Mouse (Mus musculus) urinary bladder, adult 18-20 months (tissue): ENCODE results near the gene Lct.
"Not testable (repeated sequence)": the region's sequence is repeated elsewhere in the genome, so short reads cannot be mapped to it uniquely, and the experiment has no call there.

Experiments
- DNase-seq, 2 experiments: peaks; one replicate each; pipeline ENCODE4 v3.0.0; 2022; ENCODE audit warnings: low spot score in 2 of 2, mixed read lengths in 2 of 2

Lct gene

DNA sequence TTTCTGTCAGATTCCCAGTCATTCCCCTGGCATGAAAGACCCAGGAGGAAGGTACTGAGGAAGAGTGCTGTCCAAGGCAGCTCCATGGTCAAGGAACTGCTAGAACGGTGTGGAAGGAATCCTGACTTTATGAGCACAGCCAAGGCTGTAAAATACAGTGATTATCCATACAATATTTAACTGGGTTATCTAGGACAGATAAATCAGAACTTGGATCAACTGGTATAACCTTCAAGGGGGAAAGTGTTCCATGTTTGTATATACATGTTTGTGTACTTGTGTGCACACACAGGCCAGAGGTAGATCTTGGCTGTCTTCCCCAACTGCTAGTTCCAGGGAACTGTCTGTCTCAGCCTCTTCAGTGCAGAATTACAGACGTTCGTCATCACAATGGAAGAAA lies at the start of gene Lct:
Gene Lct, minus strand, starts transcription at position 101 of the 400 bp plus-strand sequence.
- DNase-seq = no peak

DNA sequence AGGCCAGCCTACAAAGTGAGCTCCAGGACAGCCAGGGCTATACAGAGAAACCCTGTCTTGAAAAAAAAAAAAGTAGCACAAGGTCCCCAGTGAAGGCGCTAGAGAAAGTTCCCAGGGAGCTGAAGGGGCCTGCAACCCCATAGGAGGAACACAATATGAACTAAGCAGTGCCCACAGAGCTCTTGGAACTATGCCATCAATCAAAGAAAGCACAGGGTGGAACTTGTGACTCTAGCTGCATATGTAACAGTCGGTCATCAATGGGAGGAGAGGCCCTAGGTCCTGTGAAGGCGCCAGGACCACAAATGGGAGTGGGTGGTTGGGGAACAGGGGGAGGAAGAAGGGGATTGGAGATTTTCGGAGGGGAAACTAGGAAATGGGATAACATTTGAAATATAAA lies 48.7 kb upstream of the Lct start:
- no peak for DNase-seq

DNA sequence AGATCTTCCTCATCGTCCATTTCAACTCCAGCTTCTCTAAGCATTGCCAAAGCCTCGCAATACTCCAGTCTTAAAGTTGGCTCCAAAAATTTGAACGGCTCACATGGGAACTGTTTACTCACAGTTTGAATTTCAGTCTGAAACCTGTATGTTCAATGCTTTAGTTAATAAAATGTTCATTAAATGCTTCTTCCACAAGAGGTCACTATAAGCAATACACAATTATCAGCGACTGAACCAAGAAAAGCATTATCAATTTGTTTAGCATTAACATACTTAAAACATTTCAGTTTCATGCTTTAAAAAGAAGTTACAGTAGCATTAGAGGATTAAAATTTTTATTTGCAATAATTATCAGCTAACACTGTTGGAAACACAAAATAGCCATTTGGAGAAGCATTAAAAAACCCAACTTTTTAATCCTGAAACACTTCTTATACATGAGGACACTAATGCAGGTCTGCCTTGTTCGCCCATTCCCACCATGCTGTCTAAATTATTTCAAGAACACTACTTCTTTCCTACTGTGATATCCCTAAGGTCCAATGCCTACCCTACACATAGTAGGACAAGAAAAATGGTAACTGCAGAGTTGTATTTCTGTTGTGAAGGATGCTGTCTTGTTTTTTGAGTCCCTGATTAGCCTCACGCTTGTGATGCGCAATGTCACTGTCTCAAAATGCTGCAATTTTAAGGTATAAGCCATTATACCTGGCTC lies 44.2 kb upstream of the Lct start:
- no peak for DNase-seq

DNA sequence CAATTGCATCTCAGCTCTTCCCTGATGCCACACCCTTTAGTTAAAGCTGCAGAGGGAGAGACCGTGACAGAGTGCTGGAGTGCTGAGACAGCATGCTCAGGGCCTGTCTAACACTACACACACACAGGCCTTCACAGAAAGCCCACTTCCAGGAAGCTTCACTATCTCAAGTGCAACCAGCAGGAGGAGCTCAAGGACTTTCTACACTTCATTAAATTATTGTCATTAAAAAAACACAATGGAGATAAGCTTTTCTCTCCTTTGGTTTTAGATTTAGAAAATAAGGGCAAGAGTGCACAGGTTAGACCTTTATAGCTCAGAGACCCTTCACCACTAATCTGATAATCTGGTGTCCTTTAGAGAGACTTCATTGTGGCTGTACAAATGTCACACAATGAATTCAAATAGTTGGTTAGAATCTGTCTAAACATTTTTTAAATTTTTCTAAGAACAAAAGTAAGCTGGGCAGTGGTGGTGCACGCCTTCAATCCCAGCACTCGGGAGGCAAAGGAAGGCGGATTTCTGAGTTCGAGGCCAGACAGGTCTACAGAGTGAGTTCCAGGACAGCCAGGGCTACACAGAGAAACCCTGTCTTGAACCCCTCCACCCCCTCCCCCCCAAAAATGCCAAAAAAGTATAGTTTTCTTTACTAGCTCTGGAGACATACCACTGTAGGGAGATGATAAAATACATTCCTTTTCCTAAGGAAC lies 40.8 kb upstream of the Lct start:
- DNase-seq = no peak

DNA sequence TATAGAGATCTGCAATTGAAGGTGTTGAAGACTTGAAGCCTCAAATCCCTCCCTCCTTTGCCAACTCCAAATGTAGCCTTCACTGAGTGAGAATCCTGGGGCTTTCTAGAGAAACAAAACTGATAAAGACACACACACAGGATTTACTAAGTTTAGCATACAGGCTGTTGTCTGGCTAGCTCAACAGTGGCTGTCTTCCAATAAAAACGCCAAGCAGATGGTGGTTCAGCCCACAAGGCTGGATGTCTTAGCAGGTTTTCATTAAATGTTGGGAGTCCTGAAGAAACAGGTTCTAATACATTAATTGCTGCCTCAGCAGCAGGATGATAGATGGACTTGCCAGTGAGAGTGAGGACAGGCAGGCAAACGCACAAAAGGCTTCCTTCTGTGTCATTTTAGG lies 32.5 kb upstream of the Lct start:
- DNase-seq = no peak

DNA sequence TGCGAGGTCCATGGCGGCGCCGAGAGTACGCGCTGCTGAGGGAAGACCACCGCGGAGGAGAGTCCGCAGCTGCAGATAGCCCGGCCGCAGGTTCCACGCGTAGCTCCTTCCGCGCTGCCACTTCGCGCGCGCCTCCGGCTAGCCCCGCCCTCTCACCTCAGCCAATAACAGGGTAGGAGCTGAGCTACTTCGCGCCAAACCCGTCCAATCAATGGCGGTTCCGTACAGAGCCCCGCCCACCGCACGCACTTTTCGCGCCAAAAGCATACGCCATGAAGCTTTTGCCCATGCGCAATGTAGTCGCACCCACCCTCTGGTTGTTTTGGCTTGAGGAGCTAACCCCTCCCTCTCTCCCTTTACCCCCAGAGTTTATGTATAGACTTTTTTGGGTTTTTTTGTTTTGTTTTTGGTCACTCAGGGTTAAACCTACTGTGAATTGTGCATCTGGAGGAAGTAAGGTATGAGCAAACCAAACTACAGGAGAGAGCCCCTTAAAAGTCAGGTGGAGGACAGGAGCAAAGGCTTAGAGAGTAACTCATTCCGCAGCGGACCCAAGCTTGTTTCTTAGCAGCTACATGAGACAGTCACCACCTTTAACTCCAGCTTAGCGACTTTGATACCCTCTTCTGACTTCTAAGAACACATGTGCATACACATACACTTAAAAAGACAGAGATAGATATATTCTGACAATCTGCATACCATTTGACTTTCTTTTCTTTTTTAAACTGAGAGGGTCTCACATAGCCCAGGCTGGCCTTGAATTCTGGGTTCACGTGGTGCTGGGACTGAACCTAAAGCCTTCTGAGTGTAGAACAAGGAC lies 31.6 kb upstream of the Lct start, which contains the start of gene Mcm6:
Gene Mcm6, minus strand, starts transcription at position 111 of the 823 bp plus-strand sequence.
- peak; percentile 87 to 90 for DNase-seq

DNA sequence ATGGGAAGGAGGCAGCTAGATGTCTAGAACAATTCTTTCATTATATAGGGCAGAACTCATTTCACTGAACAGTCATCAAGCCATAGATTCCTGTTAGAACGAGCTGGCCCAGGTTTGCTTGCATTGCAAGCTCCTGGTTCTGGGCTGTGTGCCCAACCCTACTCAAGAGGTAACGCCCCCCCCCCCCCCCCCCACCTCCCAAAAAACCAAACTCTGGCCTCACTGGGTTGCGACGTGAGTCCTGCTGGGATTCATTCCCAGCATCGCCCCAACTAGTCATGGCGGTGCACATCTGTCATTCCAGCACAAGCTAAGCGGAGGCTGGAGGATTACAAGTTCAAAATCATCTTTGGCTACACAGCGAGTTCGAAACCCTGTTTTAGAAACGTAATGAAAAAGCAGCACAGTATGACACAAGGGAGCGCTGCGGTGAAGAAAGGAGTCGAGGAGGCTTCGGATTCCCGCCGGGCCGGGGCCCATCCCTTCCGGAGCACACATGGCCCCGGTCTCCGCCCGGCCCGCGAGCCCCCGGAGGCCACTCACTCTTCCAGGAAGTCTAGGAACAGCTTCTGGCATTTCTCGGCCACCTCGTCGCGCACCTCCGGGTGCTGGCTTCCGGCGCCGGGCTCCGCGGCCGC lies 30.9 kb upstream of the Lct start:
- no peak for DNase-seq

DNA sequence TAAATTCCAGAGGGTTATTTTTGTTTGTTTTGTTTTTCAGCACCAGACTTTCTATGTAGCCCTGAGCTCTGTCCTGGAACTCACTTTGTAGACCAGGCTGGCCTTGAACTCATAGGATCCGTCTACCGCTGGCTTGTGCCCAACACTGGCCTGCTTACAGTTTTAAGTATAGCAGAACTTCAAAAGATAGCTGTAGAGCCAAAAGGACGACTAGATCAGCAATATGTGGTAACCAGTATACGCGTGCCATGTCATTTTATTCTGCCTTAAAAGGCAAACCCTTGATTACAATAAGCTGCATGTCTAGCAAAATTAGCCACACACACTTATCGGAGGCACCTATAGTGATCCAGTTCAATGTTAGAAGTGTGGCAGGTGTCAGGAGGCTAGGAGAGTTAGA lies 30.2 kb upstream of the Lct start:
- DNase-seq = no peak

DNA sequence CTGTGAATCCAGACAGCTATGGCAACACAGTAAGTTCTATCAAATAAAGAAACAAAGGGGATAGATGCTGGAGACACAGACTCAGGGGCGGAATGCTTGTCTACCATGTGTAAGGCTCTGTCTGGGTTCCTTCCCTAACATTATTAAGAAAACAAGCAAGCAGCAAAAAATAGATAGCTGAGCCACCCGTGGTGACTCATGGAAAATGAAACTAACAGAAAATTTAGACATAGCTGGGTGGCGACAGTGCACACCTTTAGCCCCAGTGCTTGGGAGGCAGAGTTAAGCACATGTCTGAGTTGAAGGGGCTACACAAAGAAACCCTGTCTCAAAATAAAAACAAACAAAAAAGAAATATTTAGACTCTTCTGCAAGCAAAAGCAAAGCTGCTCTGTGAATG lies 29.3 kb upstream of the Lct start:
- no peak for DNase-seq

DNA sequence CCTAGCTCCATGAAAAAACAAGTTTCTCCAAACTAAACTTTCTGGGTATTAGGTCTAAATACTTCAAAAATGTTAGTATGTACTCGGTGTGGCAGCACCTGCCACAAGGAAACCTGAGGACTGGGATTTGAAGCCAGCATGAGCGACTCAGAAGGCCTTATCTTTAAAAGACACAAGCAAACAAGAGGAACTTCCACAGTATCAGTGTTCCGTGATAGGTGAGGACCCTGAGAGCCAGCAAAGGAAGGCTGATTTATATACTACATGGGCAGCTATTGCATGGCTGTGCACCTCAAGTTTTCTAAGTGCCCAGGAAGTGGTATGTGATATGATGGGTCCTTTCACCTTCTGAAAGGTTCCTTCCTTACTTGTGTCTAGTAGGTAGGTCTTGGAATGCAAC lies 25.0 kb upstream of the Lct start:
- no peak for DNase-seq

DNA sequence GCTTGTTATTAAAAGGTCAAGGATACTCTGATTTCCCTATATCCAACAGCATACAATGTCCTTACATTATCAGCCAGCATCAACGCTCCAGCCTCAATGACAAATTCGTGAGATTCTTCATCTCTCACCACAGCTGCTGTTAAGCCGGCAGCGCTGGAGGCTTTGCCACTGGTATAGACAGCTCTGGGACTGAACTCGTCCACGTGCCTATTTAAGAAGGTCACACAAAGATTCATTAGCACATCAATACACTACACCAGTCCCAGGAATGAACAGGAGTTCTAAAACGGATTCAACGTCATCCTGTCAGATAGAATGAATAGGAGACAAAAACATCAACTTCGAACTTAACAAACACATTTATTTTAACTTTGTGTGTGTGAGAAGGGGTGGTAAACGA lies 16.1 kb upstream of the Lct start:
- DNase-seq = no peak

DNA sequence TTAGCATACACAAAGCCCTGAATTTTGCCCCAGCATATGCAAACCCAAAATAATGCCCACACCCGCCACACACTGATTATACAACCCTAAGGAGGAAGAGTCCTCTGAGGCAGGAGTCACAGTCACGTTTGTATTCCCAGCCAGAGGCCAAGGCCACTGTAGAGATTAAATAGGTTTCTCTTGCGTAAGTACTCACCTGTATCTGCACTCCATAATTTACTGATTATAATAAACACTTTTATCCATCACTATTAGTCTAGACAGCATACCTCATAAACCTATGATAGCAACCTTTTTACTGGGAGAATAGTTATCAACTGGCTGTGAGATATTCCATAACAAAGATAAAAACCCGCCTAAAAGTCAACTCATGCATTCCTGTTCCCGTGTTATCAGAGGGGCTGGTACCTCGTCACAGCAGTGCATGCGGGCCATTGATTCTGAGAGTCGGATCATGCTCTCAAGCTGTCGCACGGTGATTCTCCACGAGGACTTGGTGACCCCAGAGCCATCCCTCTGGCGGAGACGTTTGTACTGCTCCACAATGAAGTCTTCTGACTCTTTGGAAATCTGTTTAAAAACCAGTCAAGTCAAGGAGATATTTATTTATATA lies 9.7 kb upstream of the Lct start:
- no peak for DNase-seq

DNA sequence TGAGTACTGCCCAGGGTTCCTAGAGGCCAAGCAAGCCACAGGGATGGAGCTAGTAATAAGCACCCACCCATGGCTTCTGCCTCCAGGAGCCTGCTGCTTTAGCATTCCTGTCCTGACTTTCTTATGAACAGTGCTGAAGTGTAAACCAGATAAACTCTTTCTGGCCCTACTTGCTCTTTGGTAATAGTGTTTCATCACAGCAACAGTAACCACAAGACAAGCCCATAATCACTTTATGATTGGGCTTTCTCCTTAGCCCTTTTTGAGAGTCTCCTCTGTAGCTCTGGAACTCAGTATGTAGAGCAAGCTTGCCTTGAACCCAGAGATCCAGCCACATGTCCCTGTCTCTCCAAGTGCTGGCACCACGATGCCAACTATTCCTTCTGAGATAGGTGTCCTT lies 2.2 kb upstream of the Lct start:
- no peak for DNase-seq

DNA sequence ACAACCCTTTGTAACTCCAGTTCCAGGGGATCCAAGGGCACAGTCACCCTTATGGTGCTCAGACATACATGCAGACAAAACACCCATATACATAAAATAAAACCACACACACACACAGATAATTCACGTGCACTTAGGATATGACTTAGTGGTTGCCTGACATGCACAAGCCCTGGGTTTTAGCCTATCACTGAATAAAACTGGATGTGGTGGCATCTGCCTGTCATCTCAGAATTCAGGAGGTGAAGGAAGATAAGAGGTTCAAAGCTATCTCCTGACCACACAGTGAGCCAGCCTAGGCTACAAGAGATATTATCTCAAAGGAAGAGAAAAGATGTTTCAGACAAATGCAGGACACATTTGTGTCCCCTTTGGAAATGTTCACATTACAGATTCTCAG lies 953 bp downstream of the Lct start:
- no peak for DNase-seq

DNA sequence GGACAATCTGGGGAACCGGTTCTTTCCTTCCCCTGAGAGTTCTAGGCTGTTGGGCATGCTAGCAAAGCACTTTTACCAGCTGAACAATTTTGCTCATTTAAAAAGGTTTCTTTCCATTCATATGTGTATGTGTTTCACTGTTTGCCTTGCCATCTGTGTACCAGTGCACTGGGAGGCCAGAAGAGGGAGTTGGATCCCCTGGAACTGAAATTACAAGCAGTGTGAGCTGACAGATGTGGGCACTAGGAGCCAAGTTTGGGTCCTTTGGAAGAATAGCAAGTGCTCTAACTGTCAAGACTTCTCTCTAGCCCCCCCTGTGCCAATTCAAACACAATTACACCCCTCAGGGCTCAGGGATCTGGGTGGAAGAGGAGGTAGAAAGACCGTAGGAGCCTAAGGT lies 3.3 kb downstream of the Lct start:
- no peak for DNase-seq

DNA sequence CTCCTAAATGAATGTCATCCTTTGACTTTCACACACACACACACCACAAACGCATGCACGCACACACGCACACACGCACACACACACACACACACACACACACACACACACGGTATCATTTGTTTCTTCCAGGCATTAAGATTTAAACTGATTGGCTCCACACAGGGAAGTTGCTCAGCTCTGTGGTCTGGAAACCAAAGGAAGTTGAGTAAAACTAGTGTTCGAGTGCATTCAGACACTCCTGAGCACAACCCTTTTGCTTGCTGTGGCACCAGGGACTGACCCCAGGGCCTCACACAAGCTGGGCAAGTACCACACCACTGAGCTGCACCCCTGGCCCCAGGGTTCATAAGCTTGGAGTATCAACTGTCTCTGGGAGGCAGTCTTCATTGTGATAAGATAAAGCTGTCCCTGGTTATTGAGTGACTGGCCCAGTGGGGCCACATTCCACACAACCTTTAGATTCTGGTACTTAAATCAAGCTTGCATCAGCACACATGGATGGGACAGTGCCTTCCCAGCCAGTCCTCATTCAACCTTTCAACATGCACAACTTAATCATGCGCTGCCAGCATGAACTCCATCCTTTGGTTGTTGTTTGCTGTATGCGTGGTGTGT lies 5.0 kb downstream of the Lct start:
- DNase-seq = no peak

DNA sequence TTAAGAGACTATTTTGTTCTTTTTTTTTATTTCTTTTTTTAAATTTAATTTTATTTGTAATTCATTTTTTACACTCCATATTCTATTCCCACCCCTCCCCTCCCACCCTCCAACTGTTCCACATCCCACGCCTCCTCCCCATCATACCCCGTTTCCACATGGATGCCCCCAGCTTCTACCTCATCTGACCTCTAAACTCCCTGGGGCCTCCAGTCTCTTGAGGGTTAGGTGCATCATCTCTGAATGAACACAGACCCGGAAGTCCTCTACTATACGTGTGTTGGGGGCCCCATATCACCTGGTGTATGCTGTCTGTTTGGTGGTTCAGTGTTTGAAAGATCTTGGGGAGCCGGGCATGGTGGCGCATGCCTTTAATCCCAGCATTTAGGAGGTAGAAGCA lies 8.9 kb downstream of the Lct start:
- DNase-seq = not testable (repeated sequence)

DNA sequence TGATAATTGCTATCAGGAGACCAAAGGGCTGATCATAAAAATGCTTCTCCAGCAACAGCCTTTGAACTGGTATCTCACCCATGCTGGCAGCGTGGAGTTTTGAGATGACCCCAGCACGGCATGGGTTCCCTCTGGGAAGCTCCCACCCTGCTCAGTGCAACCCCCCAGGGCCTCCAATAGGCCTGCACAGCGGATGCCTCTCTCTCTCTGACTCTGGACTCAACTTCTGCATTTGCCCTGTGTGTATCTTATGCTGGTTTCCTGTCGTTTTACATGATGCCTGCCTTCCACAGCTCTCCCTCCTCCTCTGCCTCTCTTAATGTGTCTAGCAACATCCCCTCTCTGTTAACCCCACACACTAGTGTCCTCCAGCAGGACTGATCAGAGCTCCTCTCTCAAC lies 13.5 kb downstream of the Lct start:
- DNase-seq = no peak

DNA sequence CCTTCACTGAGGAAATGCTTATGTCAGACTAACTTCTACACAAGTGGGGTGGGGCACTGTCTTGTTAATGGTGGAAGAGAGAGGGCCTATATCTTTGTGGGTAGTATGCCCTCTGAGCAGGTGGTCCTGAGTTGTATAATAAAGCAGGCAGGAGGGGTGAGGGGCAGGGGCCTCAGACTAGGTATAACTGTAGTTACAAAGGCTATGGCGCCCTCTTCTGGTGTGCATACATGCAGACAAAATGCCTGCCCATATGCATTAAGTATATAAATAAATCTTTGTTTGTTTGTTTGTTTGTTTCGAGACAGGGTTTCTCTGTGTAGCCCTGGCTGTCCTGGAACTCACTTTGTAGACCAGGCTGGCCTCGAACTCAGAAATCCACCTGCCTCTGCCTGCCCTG lies 19.1 kb downstream of the Lct start:
- DNase-seq = no peak

DNA sequence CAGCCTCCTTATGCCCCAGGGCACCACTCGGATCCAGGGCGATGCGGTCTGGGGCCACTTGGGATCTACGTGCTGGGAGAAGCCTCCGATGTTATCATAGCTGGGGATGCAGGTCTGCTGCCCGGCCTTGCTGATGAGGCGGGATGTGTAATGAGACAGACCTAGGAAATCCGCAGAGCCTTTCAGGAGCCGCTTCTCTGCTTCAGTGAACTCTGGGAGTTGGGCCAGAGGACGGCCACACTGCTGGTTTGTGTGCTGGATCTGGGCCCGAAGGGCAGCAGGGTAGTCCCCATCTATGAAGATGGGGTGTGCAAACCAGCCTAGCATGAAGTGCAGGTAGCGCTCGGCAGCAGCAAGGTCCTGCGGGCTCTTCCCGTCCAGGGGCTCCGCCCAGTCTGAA lies 24.2 kb downstream of the Lct start:
- DNase-seq = no peak
